Mouse (Mus musculus) activated CD4-positive, CD25-positive, alpha-beta regulatory T cell (primary cell): ENCODE results near the gene Cwc27. TPM values are rescaled to one million over a fixed set of nuclear protein-coding genes. Genes with fewer than 3 reads are reported as not detected.

Source experiments
- polyA plus RNA-seq, 2 experiments: library from polyadenylated mRNA; unstranded; fragments of 100-300 nt; shearing (Covaris generic); gene quantifications; one replicate each; pipeline ENCODE4 v1.2.1; 2017

Gene Cwc27
- polyA plus RNA-seq, result 10 to 100 TPM; 23.0 to 31.4 TPM

DNA sequence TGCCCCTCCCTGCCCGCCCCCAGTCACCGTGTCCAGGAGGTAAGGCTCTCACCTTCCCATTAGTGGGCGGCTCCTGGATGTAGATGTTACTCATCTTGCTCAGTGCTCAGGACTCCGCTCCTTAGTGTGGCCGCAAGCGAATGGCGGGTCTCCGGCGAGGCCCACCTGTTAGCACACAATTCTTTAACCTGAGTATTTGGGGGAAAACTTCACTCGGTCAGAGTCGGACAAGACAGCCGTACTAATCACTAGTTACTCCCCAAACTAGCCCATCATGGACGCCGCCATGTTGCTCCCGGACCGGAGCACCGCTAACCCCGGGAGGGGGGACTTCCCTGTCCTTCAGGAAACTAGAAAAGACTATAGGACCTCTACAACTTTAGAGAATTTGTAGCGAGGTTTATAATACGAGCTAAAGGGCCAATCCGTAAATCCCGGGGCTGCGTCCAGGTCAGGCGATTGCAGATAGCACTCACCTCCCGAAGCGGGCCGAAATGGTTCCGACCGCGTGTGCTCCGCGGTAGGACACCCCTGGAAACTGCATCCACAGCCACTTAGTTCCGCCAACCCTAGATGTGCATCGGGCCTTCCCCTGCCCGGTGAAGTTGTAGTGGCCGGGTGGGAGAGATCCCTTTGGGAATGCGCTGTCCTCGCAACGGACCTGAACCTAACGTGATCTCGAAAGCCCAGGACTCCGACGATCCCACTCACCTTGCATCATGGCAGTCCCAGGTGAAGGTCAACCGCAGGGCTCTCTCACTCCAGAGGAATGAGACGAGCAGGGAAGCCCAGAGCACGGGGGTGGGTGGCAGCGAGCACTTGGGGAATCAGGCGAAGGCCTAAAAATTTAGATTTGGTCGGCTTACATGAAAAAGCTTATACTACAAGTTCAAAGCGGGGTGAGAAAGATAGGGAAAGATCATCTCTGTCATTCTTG lies at the start of gene Cwc27:
Gene Cwc27 (minus strand): TSS at position 508 of the 937 bp plus-strand sequence.

DNA sequence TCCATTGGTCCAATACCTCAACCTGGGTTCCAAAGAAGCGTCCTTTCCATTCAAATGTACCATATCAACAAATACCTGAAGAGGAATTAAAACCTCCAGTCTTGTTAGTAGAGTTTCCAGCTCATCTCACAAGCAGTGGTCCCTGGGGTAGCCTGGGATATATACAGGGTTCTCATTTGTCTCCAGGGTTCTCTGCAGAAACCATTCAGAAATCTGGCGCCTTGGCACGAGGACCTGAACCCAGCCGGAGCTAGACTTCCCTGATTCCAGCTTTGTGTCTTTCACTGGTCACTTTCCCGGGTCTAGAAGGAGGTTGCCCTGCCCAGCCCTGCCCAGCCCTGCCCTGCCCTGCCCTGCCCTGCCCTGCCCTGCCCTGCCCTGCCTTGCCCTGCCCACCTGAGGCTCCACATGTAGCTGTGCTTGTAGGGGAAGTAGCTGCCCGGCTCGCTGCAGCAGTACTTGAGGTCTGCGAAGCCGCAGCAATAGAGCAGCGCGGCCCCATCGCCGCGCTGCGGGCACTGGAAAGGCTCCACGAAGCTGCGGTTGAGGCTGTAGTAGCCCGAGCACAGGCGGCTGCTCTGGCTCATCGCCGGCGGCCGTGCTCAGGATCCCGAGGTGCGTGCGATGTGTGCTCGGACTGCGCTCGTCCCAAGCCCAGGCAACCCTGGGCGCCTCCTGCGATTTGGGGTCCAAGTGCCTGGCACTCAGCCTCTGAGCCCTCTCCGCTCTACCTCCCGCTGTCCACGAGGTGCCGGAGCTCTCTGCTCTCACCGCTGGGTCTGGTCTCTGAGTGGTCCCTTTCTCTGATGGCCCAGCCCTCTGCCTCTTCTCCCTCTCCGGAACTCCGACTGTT lies 46.4 kb upstream of the Cwc27 start, which contains the start of gene Shisal2b:
Gene Shisal2b (minus strand): TSS at position 767 of the 853 bp plus-strand sequence.

GRCm38 (mm10) chr13:104792184-104792583 lies 24.8 kb downstream of the Cwc27 start, which contains the start of gene Srek1ip1:
Gene Srek1ip1, plus strand, starts transcription at chr13:104792484.

Other genes with a start within 250 kb of the Cwc27 start
- gene Srek1ip1, start 24.7 kb downstream of the Cwc27 start, polyA plus RNA-seq, result 10 to 100 TPM; 10.8 to 13.7 TPM
- gene Shisal2b, start 46.8 kb upstream of the Cwc27 start, polyA plus RNA-seq, result not detected
- gene Rgs7bp, start 237.8 kb upstream of the Cwc27 start, polyA plus RNA-seq, result not detected